Mouse (Mus musculus) kidney, adult 9 months (tissue): ENCODE results near the gene Stkld1.
A peak's percentile ranks its signal among the peaks of the same experiment; 100 is the strongest.

Experiments used
- DNase-seq: peaks from one replicate; pipeline ENCODE4 v3.0.0; 2022

Stkld1 gene

DNA sequence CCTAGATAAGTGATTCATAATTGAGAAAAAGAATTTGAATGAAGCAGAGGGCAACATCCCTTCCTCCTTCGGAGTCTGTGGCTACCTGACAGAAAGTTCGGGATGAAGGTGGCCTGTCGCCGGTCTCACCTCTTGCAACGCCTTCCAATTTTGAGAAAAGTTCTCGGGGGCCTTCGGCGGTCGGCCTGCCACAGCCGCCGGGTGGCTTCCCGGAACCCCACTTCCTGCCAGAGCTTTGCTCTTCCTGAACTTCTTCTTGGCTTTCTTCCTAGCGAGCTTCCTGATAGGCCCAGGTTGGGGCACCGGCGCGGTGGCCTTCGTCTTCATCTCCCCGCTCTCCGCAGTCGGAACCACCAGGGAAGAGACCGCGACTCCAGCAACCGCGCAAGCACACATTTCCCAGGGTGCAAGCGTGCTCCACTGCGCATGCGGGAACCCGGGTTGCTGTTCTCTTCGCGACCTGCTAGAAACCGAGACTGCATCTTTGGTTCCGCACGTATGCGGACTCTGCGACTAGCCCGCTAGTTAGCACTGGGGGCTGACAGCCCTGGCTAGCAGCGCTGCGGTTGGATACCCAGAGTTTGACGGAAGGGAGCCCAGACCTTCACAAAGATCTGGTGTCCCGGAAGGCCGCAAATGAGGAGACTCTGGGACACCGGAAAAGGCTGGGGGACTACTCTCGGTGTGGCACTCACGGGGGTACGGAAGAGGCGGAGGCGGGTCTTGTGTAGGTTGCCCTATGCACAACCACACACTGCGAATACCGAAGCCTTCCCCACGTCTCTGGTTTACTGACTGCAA is 30.3 kb downstream of the Stkld1 start, which contains the start of gene Rexo4:
Gene Rexo4, minus strand, starts transcription at position 464 of the 801 bp plus-strand sequence.
- peak; percentile 94 for DNase-seq

DNA sequence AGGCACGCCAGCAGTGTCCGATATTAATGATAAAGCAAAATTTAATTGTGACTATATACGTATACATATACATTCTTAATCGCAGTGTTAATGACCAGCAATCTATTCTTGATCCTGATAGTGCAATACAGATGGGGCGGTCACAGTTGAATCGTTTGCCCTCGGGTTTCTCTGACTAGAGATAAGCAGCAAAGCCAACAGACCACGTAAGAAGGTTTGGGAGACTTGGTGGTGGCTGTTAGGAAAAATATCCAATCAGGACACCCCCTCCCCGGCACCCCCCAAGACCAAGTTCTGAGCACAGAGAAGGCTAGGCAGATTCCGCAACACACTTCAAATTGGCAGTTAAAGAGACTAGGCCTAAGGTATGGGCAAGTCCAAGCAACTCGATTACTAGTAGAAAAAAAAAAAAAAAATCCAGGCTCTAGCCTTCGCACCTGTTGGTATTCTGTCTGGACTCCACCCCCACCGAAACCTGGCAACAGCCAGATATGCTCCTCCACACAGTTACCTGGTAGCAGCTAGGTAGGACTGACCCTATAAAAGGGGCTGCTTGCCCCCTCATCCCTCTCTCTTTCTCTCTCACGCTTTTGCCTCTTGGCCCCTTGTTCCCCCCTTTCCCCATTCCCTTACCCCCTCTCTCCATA is 31.0 kb downstream of the Stkld1 start:
- DNase-seq = no peak

DNA sequence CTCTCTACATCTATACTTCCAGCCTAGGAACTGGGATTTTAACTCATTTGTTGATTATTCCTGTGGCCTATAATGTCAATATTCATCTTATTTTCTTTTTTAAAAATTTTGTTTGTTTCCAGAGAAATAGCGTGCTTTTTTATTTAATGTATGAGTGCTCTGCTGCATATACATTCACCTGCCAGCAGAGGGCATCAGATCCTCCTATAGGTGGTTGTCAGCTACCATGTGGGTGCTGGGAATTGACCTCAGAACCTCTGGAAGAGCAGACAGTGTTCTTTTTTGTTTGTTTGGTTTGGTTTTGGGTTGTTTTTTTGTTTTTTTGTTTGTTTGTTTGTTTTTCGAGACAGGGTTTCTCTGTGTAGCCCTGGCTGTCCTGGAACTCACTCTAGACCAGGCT is 33.4 kb downstream of the Stkld1 start:
- DNase-seq = no peak

DNA sequence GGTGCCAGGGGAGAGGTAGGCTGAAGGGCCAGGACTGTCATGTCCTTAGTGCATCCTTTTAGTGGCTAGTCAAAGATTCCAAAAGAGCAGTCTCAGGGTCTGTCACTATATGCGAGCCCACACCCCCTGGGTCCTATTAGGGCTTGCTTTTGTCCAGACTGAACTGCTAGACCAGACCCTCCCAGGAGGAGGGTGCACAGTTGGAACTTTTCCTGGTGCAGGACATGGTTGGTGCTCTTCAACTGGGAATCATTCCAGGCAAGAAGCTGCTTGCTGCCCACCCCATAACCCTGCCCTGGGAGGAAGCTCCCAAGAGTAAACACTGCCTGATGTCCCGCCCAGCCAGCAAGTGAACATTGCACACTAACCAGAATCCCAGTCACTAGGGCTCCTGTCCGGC is 39.3 kb downstream of the Stkld1 start, which contains the start of gene Adamts13:
Gene Adamts13, plus strand, starts transcription at position 301 of the 400 bp plus-strand sequence.
- no peak for DNase-seq

DNA sequence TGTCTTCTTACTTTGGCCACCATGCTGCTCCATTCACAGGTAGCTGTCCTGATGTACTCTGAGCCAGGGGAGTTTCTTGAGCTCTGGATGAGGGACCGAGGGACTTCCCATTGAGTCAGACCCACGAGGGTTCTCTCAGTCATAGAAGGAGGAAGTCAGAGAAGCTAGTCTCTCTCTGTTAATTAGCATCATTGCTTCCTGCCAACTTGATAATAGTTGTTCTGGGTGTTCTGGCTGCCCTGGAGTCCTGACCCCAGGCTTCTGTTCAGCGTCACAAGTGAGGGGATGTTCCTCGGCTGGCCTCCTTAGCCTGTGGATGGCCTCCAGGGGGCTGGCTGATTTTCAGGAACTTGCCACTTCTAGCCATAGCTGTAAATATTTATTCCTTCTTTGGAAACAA is 40.1 kb downstream of the Stkld1 start:
- no peak for DNase-seq

DNA sequence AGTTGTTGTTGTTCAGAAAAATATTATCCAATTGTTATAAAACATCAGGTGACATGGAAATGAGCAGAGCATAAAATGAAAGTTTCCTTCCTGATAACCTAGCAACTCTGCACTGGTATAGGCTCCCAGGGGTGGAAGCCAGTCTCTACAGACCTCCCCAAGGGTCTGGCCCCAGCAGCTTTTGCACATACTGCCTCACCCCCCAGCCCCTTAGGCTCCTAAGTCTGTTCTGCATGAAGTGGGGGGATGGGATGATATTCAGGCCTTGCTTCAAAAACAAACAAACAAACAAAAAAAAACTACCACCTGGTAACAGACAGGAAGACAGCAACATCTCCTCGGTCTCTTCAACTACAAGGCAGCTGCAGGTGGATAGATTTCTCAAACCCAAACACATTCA is 46.5 kb downstream of the Stkld1 start:
- DNase-seq = no peak

DNA sequence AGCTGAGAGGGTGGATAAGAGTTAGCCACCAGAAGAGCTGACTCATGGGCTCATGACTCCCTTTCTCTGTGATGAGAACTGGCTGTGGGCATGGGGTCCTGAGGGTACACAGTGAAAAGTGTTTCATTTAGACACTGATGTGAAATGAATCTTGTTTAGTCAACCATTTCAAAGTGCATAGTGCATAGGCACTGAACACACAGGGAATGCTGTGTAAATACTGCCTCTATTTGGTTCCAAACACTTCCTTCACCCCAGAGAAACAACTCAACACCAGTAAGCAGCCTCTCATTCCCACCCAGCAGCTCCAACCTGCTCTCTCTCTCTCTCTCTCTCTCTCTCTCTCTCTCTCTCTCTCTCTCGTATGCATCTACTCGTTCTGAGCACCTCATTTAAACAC is 50.3 kb downstream of the Stkld1 start:
- no peak for DNase-seq

DNA sequence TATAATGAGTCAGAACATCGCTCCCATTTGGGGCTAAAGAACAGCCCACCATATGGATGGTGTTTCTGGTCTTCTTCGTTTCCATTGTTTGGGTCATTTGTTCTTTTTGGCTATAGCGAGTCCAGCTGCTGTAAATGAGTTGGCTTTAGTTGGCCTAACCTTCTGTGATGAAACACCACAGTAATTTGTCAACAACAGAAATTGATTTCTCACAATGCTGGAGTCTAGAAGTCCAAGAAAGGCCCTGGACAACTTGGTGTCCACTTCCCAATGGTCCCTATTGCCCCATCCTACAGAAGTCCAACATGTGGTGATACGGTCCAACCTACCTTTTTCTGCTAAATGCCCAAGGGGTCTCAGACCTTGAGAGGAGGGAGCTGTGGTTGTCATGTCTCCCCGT is 50.8 kb downstream of the Stkld1 start:
- DNase-seq = no peak

DNA sequence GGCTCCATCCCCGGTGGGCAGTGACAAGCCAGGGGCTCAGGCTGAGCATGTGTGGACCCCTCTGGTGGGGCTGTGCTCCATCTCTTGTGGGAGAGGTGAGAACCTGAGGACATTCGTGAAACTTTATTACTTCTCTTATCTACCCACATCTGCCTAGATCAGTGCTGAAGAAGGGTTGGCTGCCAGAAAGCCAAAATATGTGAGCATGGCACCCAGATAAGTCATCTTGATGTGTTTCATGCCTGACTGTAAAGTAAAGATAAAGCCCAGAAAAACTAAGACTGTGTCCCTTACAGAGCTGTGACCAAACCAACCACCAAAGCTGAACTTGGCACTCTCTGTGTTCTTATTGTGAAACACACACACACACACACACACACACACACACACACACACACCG is 60.1 kb downstream of the Stkld1 start:
- no peak for DNase-seq

DNA sequence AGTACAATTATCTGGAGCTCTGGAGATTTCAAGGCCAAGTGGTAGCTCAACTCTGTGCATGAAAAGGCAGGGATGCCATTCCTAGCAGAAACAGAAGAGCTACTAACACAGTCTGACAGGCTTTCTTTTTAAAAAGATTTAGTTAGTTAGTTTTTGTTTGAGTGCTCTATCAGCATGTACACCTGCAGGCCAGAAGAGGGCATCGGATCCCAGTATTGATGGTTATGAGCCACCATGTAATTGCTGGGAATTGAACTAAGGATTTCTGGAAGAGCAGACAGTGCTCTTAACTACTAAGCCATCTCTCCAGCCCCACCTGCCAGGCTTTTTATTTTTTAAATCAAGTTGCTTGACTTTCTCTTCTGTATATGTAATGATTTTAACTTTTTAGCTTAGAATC is 63.7 kb downstream of the Stkld1 start:
- DNase-seq = no peak

DNA sequence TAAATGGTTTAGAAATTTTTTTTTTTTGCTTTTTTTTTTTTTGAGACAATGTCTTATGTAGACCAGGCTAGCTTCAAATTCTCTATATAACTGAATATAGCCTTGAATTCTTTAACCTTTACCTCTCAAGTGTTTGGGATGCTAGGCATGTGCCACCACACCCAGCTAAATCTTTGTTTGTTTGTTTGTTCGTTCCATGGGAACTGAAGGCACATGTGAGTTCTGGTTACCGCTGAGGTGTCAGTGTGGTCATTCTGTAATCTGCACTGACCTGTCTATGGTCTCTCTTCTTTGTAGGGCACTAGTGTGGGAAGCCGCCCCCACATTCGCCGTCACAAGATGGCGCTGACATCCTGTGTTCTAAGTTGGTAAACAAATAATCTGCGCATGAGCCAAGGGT is 64.1 kb downstream of the Stkld1 start:
- DNase-seq = no peak
